Mouse (Mus musculus): ENCODE measurements at regions not wholly inside any gene's neighbourhood (a gene's known extent, or its start where the extent isn't known, plus 50 kb on each side); places are given as distances from the start of the nearest gene placed in this dataset.

DNA sequence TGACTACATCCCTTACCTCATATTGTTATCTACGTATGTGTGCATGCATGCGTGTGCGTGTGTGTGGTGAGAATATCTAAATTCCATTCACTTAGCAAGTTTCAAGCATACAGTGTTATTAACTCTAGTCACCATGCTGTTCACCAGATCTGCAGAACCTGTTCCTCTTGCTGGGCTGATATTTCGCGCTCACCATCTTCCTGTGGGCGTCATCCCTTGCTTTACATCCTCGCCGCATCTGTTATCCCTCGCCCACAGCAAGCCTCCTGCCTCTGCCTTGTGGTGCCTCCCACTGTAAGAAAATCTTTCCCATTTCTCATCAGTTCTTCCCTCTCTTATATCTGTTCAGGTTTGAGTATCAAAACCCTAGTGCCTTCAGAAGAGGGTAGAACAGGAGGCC lies 124.4 kb upstream of the Atp2b1 start:
- TF ChIP-seq ZNF384 (IDR thresholded peaks at IDR 0.05; ENCODE audit: low read depth, low read length): no peak
- no peak for TF ChIP-seq MAFK (IDR thresholded peaks at IDR 0.05; ENCODE audit: insufficient read depth, low read depth, low read length)
- no peak for TF ChIP-seq HCFC1 (IDR thresholded peaks at IDR 0.05; ENCODE audit: borderline replicate concordance, insufficient read depth, low read length)
- no peak for TF ChIP-seq CHD2 (IDR thresholded peaks at IDR 0.05; ENCODE audit: low read depth, low read length)
